Mouse (Mus musculus): ENCODE measurements at regions not wholly inside any gene's neighbourhood (a gene's known extent, or its start where the extent isn't known, plus 50 kb on each side); places are given as distances from the start of the nearest gene placed in this dataset.

DNA sequence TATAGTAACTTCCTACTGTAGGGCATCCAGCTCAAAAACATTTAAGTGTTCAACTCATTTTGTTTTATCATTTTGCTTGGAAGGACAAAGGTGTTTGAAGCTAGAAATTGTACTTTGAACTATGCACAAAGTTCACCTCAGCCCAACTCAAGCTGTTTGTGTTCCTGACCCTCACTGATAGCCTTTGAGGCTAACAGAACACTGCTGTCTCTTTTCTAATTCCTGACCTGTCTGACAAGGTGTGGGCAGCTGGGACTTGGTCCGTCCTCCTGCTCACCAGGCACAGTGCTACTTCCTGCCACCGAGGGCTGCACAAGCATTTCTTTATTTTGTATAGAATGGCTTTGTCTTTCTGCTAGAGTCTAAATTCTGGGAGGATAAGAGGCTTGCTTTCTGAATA, 58.0 kb upstream of the Arhgap5 start:
- intact Hi-C loops (cut with DNase I) = no loop called here
- DNase-seq (ENCODE audit: extremely low spot score in 1 of 2, low spot score in 2 of 2) = no peak

DNA sequence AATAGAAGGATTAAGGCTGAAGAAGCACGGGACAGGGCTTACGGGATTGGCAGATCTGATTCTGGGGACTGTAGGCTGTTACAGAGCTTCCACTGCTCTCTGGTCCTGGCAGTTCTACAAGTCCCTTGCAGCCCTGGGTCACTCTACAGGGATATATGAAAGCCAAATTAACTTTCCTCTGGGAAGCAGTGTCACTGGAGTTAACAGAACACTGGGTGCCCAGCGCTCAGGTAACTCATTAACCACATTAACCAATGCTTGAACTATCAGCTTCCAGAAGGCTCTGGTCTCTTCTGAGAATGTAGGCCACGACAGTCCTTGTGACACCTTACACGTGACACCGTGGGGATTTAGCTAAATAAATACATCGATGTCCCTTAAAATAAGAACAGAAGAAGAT, 57.3 kb upstream of the Arhgap5 start:
- no peak for DNase-seq (ENCODE audit: extremely low spot score in 1 of 2, low spot score in 2 of 2)
- intact Hi-C loops (cut with DNase I) = no loop called here

GRCm38 (mm10) chr12:52447482-52447881, 56.3 kb upstream of the Arhgap5 start:
- intact Hi-C loops (cut with DNase I) = no loop called here
- no peak for DNase-seq (ENCODE audit: extremely low spot score in 1 of 2, low spot score in 2 of 2)

DNA sequence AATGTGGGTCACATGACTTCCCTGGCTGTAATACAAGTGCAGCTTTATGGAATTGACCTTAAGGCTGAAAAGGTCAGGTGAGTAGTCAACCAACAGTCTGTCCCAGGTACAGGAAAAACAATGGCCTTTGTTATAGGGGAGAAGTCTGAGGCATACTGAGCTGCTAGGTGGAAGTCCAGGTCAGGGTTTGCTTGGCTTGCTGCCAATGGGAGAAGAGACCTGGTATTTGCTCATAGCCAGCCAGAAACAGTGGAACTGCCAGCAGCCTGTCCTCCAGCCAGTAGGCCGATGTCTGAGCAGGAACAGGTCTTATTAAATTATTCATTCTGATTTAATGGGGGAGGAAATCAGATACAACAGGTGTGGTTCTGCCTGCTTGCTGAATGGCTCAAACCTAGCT, 55.6 kb upstream of the Arhgap5 start:
- intact Hi-C loops (cut with DNase I) = no loop called here
- DNase-seq (ENCODE audit: extremely low spot score in 1 of 2, low spot score in 2 of 2) = no peak

- no peak for DNase-seq (ENCODE audit: extremely low spot score in 1 of 2, low spot score in 2 of 2)
- intact Hi-C loops (cut with DNase I) = no loop called here
Observed at GRCm38 (mm10) chr12:52453890-52454289, 49.9 kb upstream of the Arhgap5 start.
